Mouse (Mus musculus) forebrain, embryonic 10.5 days (tissue): ENCODE data around the gene Ica1. TPM values are rescaled to one million over a fixed set of nuclear protein-coding genes. Genes with fewer than 3 reads are reported as not detected.

Experiments used
- DNase-seq: peaks from one replicate; pipeline ENCODE4 v3.0.0-alpha.2; 2017; ENCODE audit warnings: low spot score; ENCODE audit errors: extremely low spot score
- H3K27ac ChIP-seq: fragments of 300-500 bp; sonication (generic); 2 replicates; pipeline ENCODE4 v1.5.1; 2016; ENCODE audit warnings: mild to moderate bottlenecking
- H3K27me3 ChIP-seq: fragments of 300-500 bp; sonication (generic); 2 replicates; pipeline ENCODE4 v1.6.1; 2016; ENCODE audit warnings: mild to moderate bottlenecking; ENCODE audit not compliant: poor library complexity, severe bottlenecking
- H3K36me3 ChIP-seq: fragments of 300-500 bp; sonication (generic); replicated peaks from 2 replicates; pipeline ENCODE4 v1.6.1; 2016; ENCODE audit warnings: mild to moderate bottlenecking, moderate library complexity
- H3K4me1 ChIP-seq: fragments of 300-500 bp; sonication (generic); 2 replicates; pipeline ENCODE4 v1.6.1; 2016
- H3K4me3 ChIP-seq: fragments of 300-500 bp; sonication (generic); 2 replicates; pipeline ENCODE4 v1.5.1; 2016; ENCODE audit warnings: mild to moderate bottlenecking, moderate library complexity
- H3K9me3 ChIP-seq: fragments of 300-500 bp; sonication (generic); 2 replicates; pipeline ENCODE4 v1.6.1; 2016; ENCODE audit warnings: mild to moderate bottlenecking, moderate library complexity
- WGBS: fragments of 180-500 bp; shearing (Covaris S2); methylation state at CpG from one replicate; pipeline ENCODE4 v1.1.7; 2016; 5-methylcytosine and 5-hydroxymethylcytosine counted together
- polyA plus RNA-seq: library from polyadenylated mRNA; unstranded; fragments of >200 nt; fragmentation: Nextera tagmentation; extraction: Ambion mirVana; gene quantifications from 2 replicates; pipeline ENCODE4 v1.2.1, GENCODE M21; 2016

Gene Ica1
- polyA plus RNA-seq, 1 experiment from 2014 or later: 15.2 TPM

DNA sequence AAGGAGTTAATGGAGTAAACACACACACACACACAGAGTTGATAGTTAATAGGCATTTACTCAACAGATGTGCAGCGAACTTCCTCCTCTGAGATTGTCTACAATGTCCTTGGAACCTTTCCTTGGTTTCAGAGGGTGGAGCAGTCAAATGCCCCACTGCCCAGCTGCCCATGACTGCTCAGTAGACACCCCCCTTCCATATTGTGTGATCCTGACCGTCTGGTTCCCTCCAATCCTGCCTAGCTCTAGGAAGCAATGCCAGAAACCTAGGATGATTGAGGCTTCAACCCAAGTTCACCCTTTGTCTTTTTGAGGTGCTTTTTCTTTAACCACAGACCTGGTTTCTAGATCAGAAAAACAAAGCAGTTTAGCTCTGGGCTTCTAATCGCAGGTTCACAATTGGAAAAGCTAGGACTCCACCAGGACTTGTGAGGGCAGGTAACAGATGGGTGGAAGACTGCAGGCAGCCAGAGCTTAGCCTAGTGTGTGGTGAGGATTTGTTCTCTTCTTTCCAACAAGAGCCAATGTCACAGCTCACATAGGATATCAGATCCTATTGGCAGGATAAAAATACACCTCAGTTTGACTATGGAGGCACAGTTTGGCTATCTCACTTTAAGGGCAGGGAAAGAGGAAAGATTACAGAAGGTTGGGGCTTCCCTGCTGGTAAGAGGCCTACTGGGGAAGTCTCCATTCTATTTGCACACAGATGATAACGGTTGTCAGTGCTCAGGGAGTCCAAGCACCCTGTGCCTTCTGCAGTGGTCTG, 158.5 kb downstream of the Ica1 start:
- Histone ChIP-seq H3K27me3 (no peaks in the 10 kb centered on the region), H3K9me3 (no peaks in the 10 kb centered on the region)
- WGBS: 82% methylated on average over 4 of the region's 4 CpGs

GRCm38 (mm10) chr6:8617369-8617768, 160.9 kb downstream of the Ica1 start:
- WGBS: 80% methylated on average over 2 of the region's 2 CpGs
- Histone ChIP-seq H3K36me3 (no peaks in the 10 kb centered on the region), H3K27ac (no peak overlapping the region), H3K4me3 (no peak overlapping the region), H3K4me1 (no peaks in the 10 kb centered on the region), H3K27me3 (no peaks in the 10 kb centered on the region), H3K9me3 (no peaks in the 10 kb centered on the region)
- no peak for DNase-seq

More for the DNA sequence above, 158.5 kb downstream of the Ica1 start:
- Histone ChIP-seq H3K27ac (no peak overlapping the region), H3K4me3 (no peak overlapping the region), H3K4me1 (no peaks in the 10 kb centered on the region), H3K36me3 (no peaks in the 10 kb centered on the region)
- no peak for DNase-seq

- WGBS: 94% methylated on average over 9 of the region's 9 CpGs
- H3K36me3 ChIP-seq: peaks cover 19% of the 10 kb centered on the region
- H3K9me3 ChIP-seq: no peaks in the 10 kb centered on the region
- no peak for DNase-seq
- H3K27me3 ChIP-seq: no peaks in the 10 kb centered on the region
- H3K4me1 ChIP-seq: no peaks in the 10 kb centered on the region
- no peak overlapping the region for H3K4me3 ChIP-seq
- no peak overlapping the region for H3K27ac ChIP-seq
Measured at GRCm38 (mm10) chr6:8591665-8592064, 186.6 kb downstream of the Ica1 start.

DNA sequence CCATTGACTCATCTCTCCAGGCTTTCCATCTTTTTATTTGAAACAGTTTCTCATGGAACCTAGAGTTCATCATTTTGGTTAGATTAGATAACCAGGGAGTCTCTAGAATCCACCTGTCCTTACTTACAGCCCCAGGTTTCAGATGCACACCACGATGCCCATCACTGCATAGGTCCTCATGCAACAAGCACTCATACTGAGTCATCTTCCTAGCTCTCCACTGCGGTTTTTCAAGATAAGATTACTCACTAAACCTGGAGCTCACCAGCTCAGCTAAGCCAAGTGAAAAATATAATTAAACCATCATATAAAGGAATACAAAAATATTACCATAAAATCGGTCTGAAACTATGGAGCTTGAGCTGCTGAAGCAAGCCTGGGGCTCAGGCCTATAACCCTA, 194.4 kb downstream of the Ica1 start:
- Histone ChIP-seq H3K9me3 (no peaks in the 10 kb centered on the region), H3K4me3 (no peak overlapping the region), H3K27me3 (no peaks in the 10 kb centered on the region), H3K4me1 (no peaks in the 10 kb centered on the region), H3K36me3 (peaks cover 27% of the 10 kb centered on the region), H3K27ac (no peak overlapping the region)
- DNase-seq: no peak
- 87% methylated on average over 3 of the region's 3 CpGs for WGBS

DNA sequence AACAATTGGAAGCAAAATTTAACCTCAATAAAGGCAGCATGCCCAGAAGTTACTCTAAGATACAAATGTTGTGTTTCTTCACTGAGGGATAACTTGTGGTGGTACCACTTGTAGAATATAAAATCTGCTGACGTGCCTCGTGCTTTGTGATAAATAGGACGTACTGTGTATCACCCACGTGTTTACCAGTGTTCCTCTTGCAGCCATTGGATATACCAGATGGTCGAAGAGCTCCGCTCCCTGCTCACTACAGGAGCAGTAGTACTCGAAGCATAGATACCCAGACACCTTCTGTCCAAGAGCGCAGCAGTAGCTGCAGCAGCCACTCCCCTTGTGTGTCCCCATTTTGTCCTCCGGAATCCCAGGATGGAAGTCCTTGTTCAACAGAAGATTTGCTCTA, 195.9 kb downstream of the Ica1 start:
- no peak overlapping the region for H3K27ac ChIP-seq
- H3K27me3 ChIP-seq: no peaks in the 10 kb centered on the region
- no peak overlapping the region for H3K4me3 ChIP-seq
- peaks cover 27% of the 10 kb centered on the region for H3K36me3 ChIP-seq
- no peaks in the 10 kb centered on the region for H3K4me1 ChIP-seq
- H3K9me3 ChIP-seq: no peaks in the 10 kb centered on the region
- WGBS: 95% methylated on average over 9 of the region's 9 CpGs
- no peak for DNase-seq

Other genes starting within 250 kb of the Ica1 start
- 0.23 and 1.0 TPM in 2 replicates for gene Nxph1, start 169.9 kb upstream of the Ica1 start, polyA plus RNA-seq